In genomic region chr10:127676691-127677548, GRCm38 (mm10) we compare ENCODE assay signal across 8 mouse cellular contexts. TPM values are rescaled to one million over a fixed set of nuclear protein-coding genes. Genes with fewer than 3 reads are reported as not detected.
DNase-seq lines count a peak whose midpoint lies in the region; ATAC-seq and TF ChIP-seq lines count a peak whose summit lies in the region.

No protein-coding gene starts in this region.

- under 1% methylated on average over 71 of the region's 71 CpGs for WGBS in bone marrow, adult 2 months
- WGBS in embryonic facial prominence, embryonic 15.5 days = under 1% methylated on average over 71 of the region's 71 CpGs
- under 1% methylated on average over 63 of the region's 71 CpGs for WGBS in kidney, embryonic 14.5 days
- WGBS in limb, embryonic 15.5 days = under 1% methylated on average over 61 of the region's 71 CpGs

- no peaks in the 10 kb centered on the region for H3K36me3 ChIP-seq in embryonic facial prominence, embryonic 15.5 days
- no peaks in the 10 kb centered on the region for H3K36me3 ChIP-seq in kidney, embryonic 14.5 days (ENCODE audit: control insufficient read depth, insufficient read depth, low read length)
- no peaks in the 10 kb centered on the region for H3K36me3 ChIP-seq in limb, embryonic 15.5 days

- ATAC-seq in embryonic facial prominence, embryonic 15.5 days (ENCODE audit: insufficient number of reproducible peaks, low FRiP score, low TSS enrichment, low read depth) = peak; percentile 97
- peak; percentile 95 for ATAC-seq in kidney, embryonic 14.5 days (ENCODE audit: low FRiP score, low TSS enrichment)
- ATAC-seq in limb, embryonic 15.5 days (ENCODE audit: insufficient number of reproducible peaks, low FRiP score, low TSS enrichment, low read depth) = peak; percentile 97

- no peaks in the 10 kb centered on the region for H3K4me1 ChIP-seq in bone marrow, adult 2 months (ENCODE audit: control insufficient read depth, insufficient read depth, low read length)
- peaks cover 16% of the 10 kb centered on the region for H3K4me1 ChIP-seq in embryonic facial prominence, embryonic 15.5 days
- no peaks in the 10 kb centered on the region for H3K4me1 ChIP-seq in kidney, embryonic 14.5 days (ENCODE audit: control insufficient read depth, insufficient read depth, low read length)
- H3K4me1 ChIP-seq in limb, embryonic 15.5 days = peaks cover 17% of the 10 kb centered on the region

- peak; percentile 99 for DNase-seq in 416B (ENCODE audit: low read depth)
- peak; percentile 94 to 97 for DNase-seq in heart, adult 9 months (ENCODE audit: low spot score in 2 of 2)
- peak; percentile 80 to 83 for DNase-seq in monocyte, adult 2 months (ENCODE audit: low read depth in 1 of 2, low spot score in 2 of 2)
- peak; percentile 94 to 96 for DNase-seq in spleen, postnatal 36 days (ENCODE audit: low spot score in 2 of 2)

- H3K27me3 ChIP-seq in embryonic facial prominence, embryonic 15.5 days = no peaks in the 10 kb centered on the region
- H3K27me3 ChIP-seq in kidney, embryonic 14.5 days (ENCODE audit: control insufficient read depth, insufficient read depth, low read length) = no peaks in the 10 kb centered on the region
- no peaks in the 10 kb centered on the region for H3K27me3 ChIP-seq in limb, embryonic 15.5 days

- H3K4me2 ChIP-seq in embryonic facial prominence, embryonic 15.5 days (replicated peaks) = peak overlapping the region; percentile 80
- H3K4me2 ChIP-seq in kidney, embryonic 14.5 days (replicated peaks; ENCODE audit: low read depth, low read length) = peak overlapping the region; percentile 98
- peak overlapping the region; percentile 79 for H3K4me2 ChIP-seq in limb, embryonic 15.5 days

- H3K27ac ChIP-seq in bone marrow, adult 2 months (ENCODE audit: control insufficient read depth, insufficient read depth, low read depth, low read length, poor library complexity) = peak overlapping the region; percentile 79
- peak overlapping the region; percentile 92 for H3K27ac ChIP-seq in embryonic facial prominence, embryonic 15.5 days (replicated peaks)
- peak overlapping the region; percentile 52; the same call in 1 of the 2 replicates for H3K27ac ChIP-seq in kidney, embryonic 14.5 days (ENCODE audit: low read depth, low read length)
- H3K27ac ChIP-seq in limb, embryonic 15.5 days = peak overlapping the region; percentile 86

- peak overlapping the region; percentile 74 for H3K4me3 ChIP-seq in bone marrow, adult 2 months (replicated peaks; ENCODE audit: control insufficient read depth, low read depth, low read length)
- peak overlapping the region; percentile 80 for H3K4me3 ChIP-seq in embryonic facial prominence, embryonic 15.5 days (replicated peaks)
- peak overlapping the region; percentile 61 for H3K4me3 ChIP-seq in kidney, embryonic 14.5 days (ENCODE audit: low read length)
- H3K4me3 ChIP-seq in limb, embryonic 15.5 days = peak overlapping the region; percentile 75

- peak; percentile 33; the same call in 1 of the 2 replicates for TF ChIP-seq POLR2A in bone marrow, adult 2 months (IDR thresholded peaks at IDR 0.05; ENCODE audit: borderline replicate concordance, control insufficient read depth, low read depth, low read length)

- H3K9ac ChIP-seq in embryonic facial prominence, embryonic 15.5 days = peak overlapping the region; percentile 62
- peak overlapping the region; percentile 73 for H3K9ac ChIP-seq in kidney, embryonic 14.5 days (ENCODE audit: low read depth, low read length)
- H3K9ac ChIP-seq in limb, embryonic 15.5 days = peak overlapping the region; percentile 54

- TF ChIP-seq CTCF in bone marrow, adult 2 months (IDR thresholded peaks at IDR 0.05; ENCODE audit: control insufficient read depth, insufficient read depth, low read length) = no peak

- H3K9me3 ChIP-seq in embryonic facial prominence, embryonic 15.5 days (replicated peaks) = no peaks in the 10 kb centered on the region
- no peaks in the 10 kb centered on the region for H3K9me3 ChIP-seq in kidney, embryonic 14.5 days (ENCODE audit: control insufficient read depth, low read length)
- no peaks in the 10 kb centered on the region for H3K9me3 ChIP-seq in limb, embryonic 15.5 days

RNA-seq across cellular contexts. Expression of gene Nab2, which starts 8.6 kb away (rescaled TPM):
- polyA plus RNA-seq in bone marrow, adult 2 months (2011; ENCODE audit: insufficient read depth, insufficient read length, low replicate concordance, missing spikeins) = 3.3 and 4.0 TPM in 2 replicates
- 30.8 and 33.2 TPM in 2 replicates for polyA plus RNA-seq in embryonic facial prominence, embryonic 15.5 days (2015; fragmentation: Nextera tagmentation; extraction: Ambion mirVana)
- polyA plus RNA-seq in kidney, embryonic 14.5 days (2014; fragmentation: Nextera tagmentation; extraction: Ambion mirVana) = 19.0 and 19.8 TPM in 2 replicates
- polyA plus RNA-seq in limb, embryonic 15.5 days (2015; fragmentation: Nextera tagmentation; extraction: Ambion mirVana) = 23.7 and 24.4 TPM in 2 replicates

RNA-seq across cellular contexts. Expression of gene Nemp1, which starts 10.2 kb away (rescaled TPM):
- polyA plus RNA-seq in bone marrow, adult 2 months (2011; ENCODE audit: insufficient read depth, insufficient read length, low replicate concordance, missing spikeins) = 6.7 and 7.3 TPM in 2 replicates
- 10.1 and 11.3 TPM in 2 replicates for polyA plus RNA-seq in embryonic facial prominence, embryonic 15.5 days (2015; fragmentation: Nextera tagmentation; extraction: Ambion mirVana)
- polyA plus RNA-seq in kidney, embryonic 14.5 days (2014; fragmentation: Nextera tagmentation; extraction: Ambion mirVana) = 7.6 and 12.4 TPM in 2 replicates
- polyA plus RNA-seq in limb, embryonic 15.5 days (2015; fragmentation: Nextera tagmentation; extraction: Ambion mirVana) = 8.3 and 8.5 TPM in 2 replicates

RNA-seq across cellular contexts. Expression of gene Myo1a, which starts 28.1 kb away (rescaled TPM):
- polyA plus RNA-seq in bone marrow, adult 2 months (2011; ENCODE audit: insufficient read depth, insufficient read length, low replicate concordance, missing spikeins) = 1.4 and 1.7 TPM in 2 replicates
- polyA plus RNA-seq in embryonic facial prominence, embryonic 15.5 days (2015; fragmentation: Nextera tagmentation; extraction: Ambion mirVana) = 0.49 and 0.57 TPM in 2 replicates
- polyA plus RNA-seq in kidney, embryonic 14.5 days (2014; fragmentation: Nextera tagmentation; extraction: Ambion mirVana) = 0.20 and 0.45 TPM in 2 replicates
- 0.24 and 0.37 TPM in 2 replicates for polyA plus RNA-seq in limb, embryonic 15.5 days (2015; fragmentation: Nextera tagmentation; extraction: Ambion mirVana)

RNA-seq across cellular contexts. Expression of gene Stat6, which starts 34.1 kb away (rescaled TPM):
- polyA plus RNA-seq in bone marrow, adult 2 months (2011; ENCODE audit: insufficient read depth, insufficient read length, low replicate concordance, missing spikeins) = 31.6 and 60.1 TPM in 2 replicates
- polyA plus RNA-seq in embryonic facial prominence, embryonic 15.5 days (2015; fragmentation: Nextera tagmentation; extraction: Ambion mirVana) = 35.3 and 36.2 TPM in 2 replicates
- 14.0 and 18.9 TPM in 2 replicates for polyA plus RNA-seq in kidney, embryonic 14.5 days (2014; fragmentation: Nextera tagmentation; extraction: Ambion mirVana)
- 36.7 and 38.9 TPM in 2 replicates for polyA plus RNA-seq in limb, embryonic 15.5 days (2015; fragmentation: Nextera tagmentation; extraction: Ambion mirVana)

RNA-seq across cellular contexts. Expression of gene Tac2, which starts 47.4 kb away (rescaled TPM):
- 8.4 and 13.8 TPM in 2 replicates for polyA plus RNA-seq in bone marrow, adult 2 months (2011; ENCODE audit: insufficient read depth, insufficient read length, low replicate concordance, missing spikeins)
- 0.25 TPM in 1 of 2 replicates, not detected in the other for polyA plus RNA-seq in embryonic facial prominence, embryonic 15.5 days (2015; fragmentation: Nextera tagmentation; extraction: Ambion mirVana)
- polyA plus RNA-seq in kidney, embryonic 14.5 days (2014; fragmentation: Nextera tagmentation; extraction: Ambion mirVana) = 1.6 and 2.8 TPM in 2 replicates
- polyA plus RNA-seq in limb, embryonic 15.5 days (2015; fragmentation: Nextera tagmentation; extraction: Ambion mirVana) = 0.31 and 0.53 TPM in 2 replicates

Comparison
In these comparisons a context has a peak if more than half of its experiments do, and no peak if none do; other contexts are left out.
1. Peak in every context shown above with its lines: DNase-seq, ATAC-seq, H3K4me3 ChIP-seq and H3K27ac ChIP-seq.